Mouse (Mus musculus) heart, embryonic 11.5 days (tissue): Measurements from ENCODE around the gene Carmil3. TPM values are rescaled to one million over a fixed set of nuclear protein-coding genes. Genes with fewer than 3 reads are reported as not detected.

Experiments used
- ATAC-seq: fragments of 200-750 bp; cut with Nextera tagmentation; replicated peaks from 2 replicates; pipeline ENCODE4 v1.8.0; 2017; ENCODE audit warnings: moderate library complexity; ENCODE audit not compliant: insufficient number of reproducible peaks, low FRiP score, low TSS enrichment
- H3K27ac ChIP-seq: fragments of 300-500 bp; sonication (generic); 2 replicates; pipeline ENCODE4 v1.5.1; 2014; ENCODE audit warnings: mild to moderate bottlenecking, low read depth, low read length
- H3K27me3 ChIP-seq: fragments of 300-500 bp; sonication (generic); 2 replicates; pipeline ENCODE4 v1.6.1; 2014; ENCODE audit warnings: mild to moderate bottlenecking, low read length, mixed read lengths; ENCODE audit not compliant: control insufficient read depth, insufficient read depth
- H3K36me3 ChIP-seq: fragments of 300-500 bp; sonication (generic); 2 replicates; pipeline ENCODE4 v1.6.1; 2014; ENCODE audit warnings: mild to moderate bottlenecking, low read length, moderate library complexity, mixed read lengths; ENCODE audit not compliant: control insufficient read depth, insufficient read depth
- H3K4me1 ChIP-seq: fragments of 300-500 bp; sonication (generic); 2 replicates; pipeline ENCODE4 v1.6.1; 2014; ENCODE audit warnings: low read length; ENCODE audit not compliant: control insufficient read depth, insufficient read depth
- H3K4me2 ChIP-seq: fragments of 300-500 bp; sonication (generic); 2 replicates; pipeline ENCODE4 v1.6.1; 2014; ENCODE audit warnings: mild to moderate bottlenecking, moderate library complexity
- H3K4me3 ChIP-seq: fragments of 300-500 bp; sonication (generic); 2 replicates; pipeline ENCODE4 v1.5.1; 2014; ENCODE audit warnings: low read depth, low read length
- H3K9ac ChIP-seq: fragments of 300-500 bp; sonication (generic); 2 replicates; pipeline ENCODE4 v1.6.1; 2014; ENCODE audit warnings: mild to moderate bottlenecking, low read depth, low read length, moderate library complexity
- H3K9me3 ChIP-seq: fragments of 300-500 bp; sonication (generic); replicated peaks from 2 replicates; pipeline ENCODE4 v1.6.1; 2016; ENCODE audit warnings: low read length; ENCODE audit not compliant: control insufficient read depth
- WGBS: fragments of 180-500 bp; shearing (Covaris S2); extraction: QIAGEN DNeasy Blood & Tissue Kit; methylation state at CpG from one replicate; pipeline ENCODE4 v1.1.7; 2014; ENCODE audit not compliant: insufficient replicate concordance; 5-methylcytosine and 5-hydroxymethylcytosine counted together
- polyA plus RNA-seq: library from polyadenylated mRNA; unstranded; fragments of >200 nt; fragmentation: Nextera tagmentation; extraction: Ambion mirVana; gene quantifications from 2 replicates; pipeline ENCODE4 v1.2.1, GENCODE M21; 2014

The Carmil3 gene
- polyA plus RNA-seq, 1 experiment from 2014 or later = 2.2 TPM

DNA sequence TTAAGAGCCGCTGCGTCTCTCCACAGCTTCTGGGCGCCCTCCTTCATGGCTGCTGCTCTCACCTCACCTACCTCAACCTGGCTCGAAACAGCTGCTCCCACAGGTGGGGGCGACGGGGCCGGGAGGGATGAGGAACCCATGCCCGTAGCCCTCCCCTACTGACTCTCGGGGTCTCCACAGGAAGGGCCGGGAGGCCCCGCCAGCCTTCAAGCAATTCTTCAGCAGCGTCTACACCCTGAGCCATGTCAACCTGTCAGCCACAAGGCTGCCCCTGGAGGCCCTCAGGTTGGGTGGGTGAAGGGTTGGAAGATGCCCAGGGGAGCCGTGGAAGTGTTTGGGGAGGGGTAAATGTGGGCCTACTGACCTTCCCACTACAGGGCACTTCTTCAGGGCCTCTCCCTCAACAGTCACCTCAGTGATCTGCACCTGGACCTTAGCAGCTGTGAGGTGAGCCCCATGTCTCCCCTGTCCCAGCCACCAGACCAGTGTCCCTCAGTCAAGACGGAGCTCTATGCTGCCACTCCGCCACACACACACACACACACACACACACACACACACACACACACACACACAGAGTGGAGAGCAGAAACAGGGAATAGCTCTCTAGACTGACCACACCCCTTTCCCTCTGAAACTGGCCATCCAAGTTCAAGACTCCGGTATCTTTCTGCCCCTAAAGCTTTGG, 6.5 kb downstream of the Carmil3 start:
- Histone ChIP-seq H3K9ac (no peak overlapping the region), H3K4me2 (peak overlapping the region; percentile 23; the same call in 1 of the 2 replicates), H3K27me3 (peaks cover 10% of the 10 kb centered on the region), H3K4me3 (no peak overlapping the region), H3K36me3 (no peaks in the 10 kb centered on the region), H3K9me3 (no peaks in the 10 kb centered on the region), H3K4me1 (peaks cover 12% of the 10 kb centered on the region), H3K27ac (0 out of 2 replicates have a peak overlapping the region, but pooled peaks have one; percentile 18)
- WGBS = 58% methylated on average over 15 of the region's 16 CpGs
- no peak for ATAC-seq

DNA sequence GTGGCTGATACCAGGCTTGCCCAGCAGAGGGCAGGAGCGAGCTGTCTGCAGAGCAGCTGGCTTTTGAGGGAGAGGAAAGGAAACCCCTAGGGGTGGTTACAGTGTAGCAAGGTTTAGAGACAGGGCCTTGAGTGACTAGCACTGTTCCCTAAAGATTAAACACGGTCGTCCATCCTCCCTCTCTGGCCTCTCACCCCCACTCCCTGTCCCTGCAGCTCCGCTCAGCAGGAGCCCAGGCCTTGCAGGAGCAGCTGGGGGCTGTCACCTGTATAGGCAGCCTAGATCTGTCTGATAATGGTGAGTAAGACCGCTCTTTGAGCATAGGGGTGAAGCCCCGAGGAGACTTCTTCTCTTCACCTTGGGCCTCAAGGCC, 7.0 kb downstream of the Carmil3 start:
- H3K4me2 ChIP-seq = no peak overlapping the region
- no peak overlapping the region for H3K9ac ChIP-seq
- no peaks in the 10 kb centered on the region for H3K9me3 ChIP-seq
- WGBS = 27% methylated on average over 6 of the region's 6 CpGs
- no peak overlapping the region for H3K27ac ChIP-seq
- no peak for ATAC-seq
- no peaks in the 10 kb centered on the region for H3K36me3 ChIP-seq
- peaks cover 12% of the 10 kb centered on the region for H3K4me1 ChIP-seq
- H3K4me3 ChIP-seq = no peak overlapping the region
- peaks cover 10% of the 10 kb centered on the region for H3K27me3 ChIP-seq

DNA sequence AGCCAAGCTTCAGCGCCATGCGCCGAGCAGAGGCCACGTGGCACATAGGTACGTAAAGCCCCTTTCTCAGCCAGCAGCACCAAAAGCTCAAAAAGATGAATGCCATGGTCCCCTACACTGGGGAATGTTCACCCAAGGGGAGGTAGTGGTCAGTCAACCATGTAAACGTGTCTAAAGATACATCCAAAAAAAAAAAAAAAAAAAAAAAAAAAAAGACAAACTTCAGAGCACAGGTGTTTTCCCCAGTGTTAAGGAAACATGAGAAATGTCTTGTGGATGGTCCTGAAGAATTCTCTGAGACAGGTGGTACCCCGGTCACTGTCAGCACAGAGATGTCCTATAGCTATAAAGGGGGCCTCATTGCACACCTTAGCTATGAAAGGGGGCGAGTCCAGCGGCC, 15.2 kb downstream of the Carmil3 start:
- Histone ChIP-seq H3K36me3 (no peaks in the 10 kb centered on the region), H3K4me2 (no peak overlapping the region), H3K9ac (no peak overlapping the region), H3K4me3 (no peak overlapping the region), H3K27me3 (peaks cover 3% of the 10 kb centered on the region), H3K27ac (no peak overlapping the region), H3K4me1 (peaks cover 4% of the 10 kb centered on the region), H3K9me3 (no peaks in the 10 kb centered on the region)
- WGBS = 85% methylated on average over 9 of the region's 9 CpGs
- ATAC-seq = no peak

DNA sequence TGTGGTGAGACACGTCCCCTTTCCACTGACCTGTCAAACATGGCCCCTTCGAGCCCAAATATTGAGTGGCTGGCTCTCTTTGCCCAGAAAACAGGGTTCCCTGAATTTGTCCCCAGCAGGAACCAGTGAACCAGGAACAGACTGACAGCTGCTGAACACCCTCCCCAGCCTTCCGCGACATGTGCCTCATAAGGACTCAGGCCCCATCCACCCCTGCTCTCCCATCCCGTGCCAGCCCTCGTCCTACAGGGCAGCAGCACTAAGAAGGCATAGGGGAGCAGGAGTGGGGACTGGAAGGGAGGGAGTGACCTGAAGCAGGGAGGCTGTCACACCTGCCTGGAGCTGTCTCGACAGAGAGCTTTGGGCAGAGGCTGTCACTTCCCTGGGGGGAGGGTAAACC, 17.4 kb downstream of the Carmil3 start:
- Histone ChIP-seq H3K4me3 (no peak overlapping the region), H3K4me1 (peaks cover 10% of the 10 kb centered on the region), H3K9me3 (no peaks in the 10 kb centered on the region), H3K27me3 (peaks cover 13% of the 10 kb centered on the region), H3K9ac (no peak overlapping the region), H3K27ac (no peak overlapping the region), H3K36me3 (no peaks in the 10 kb centered on the region), H3K4me2 (no peak overlapping the region)
- 48% methylated on average over 7 of the region's 7 CpGs for WGBS
- no peak for ATAC-seq

DNA sequence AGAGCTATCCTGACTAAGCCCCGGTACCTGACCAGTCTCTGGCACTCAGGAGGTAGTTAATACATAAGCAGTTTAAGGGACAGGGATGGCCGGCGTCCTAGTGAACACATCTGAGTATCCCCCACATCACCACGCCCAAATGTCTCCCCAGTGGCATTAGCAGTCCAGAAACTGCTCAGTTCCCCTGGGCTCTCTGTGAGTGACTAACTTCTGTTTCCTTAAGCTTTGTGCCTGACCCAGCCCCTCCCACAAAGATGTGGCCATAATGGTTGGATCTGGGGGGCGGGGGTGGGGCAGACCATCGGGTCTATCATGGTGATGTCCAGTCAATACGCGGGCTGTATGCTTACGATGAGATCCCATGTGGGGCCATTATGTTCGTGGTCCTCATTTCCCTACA, 19.1 kb downstream of the Carmil3 start:
- ATAC-seq = no peak
- H3K27me3 ChIP-seq = peaks cover 16% of the 10 kb centered on the region
- no peaks in the 10 kb centered on the region for H3K9me3 ChIP-seq
- H3K36me3 ChIP-seq = no peaks in the 10 kb centered on the region
- H3K27ac ChIP-seq = no peak overlapping the region
- H3K4me2 ChIP-seq = no peak overlapping the region
- H3K9ac ChIP-seq = no peak overlapping the region
- H3K4me1 ChIP-seq = peaks cover 10% of the 10 kb centered on the region
- WGBS = 85% methylated on average over 10 of the region's 10 CpGs
- no peak overlapping the region for H3K4me3 ChIP-seq

DNA sequence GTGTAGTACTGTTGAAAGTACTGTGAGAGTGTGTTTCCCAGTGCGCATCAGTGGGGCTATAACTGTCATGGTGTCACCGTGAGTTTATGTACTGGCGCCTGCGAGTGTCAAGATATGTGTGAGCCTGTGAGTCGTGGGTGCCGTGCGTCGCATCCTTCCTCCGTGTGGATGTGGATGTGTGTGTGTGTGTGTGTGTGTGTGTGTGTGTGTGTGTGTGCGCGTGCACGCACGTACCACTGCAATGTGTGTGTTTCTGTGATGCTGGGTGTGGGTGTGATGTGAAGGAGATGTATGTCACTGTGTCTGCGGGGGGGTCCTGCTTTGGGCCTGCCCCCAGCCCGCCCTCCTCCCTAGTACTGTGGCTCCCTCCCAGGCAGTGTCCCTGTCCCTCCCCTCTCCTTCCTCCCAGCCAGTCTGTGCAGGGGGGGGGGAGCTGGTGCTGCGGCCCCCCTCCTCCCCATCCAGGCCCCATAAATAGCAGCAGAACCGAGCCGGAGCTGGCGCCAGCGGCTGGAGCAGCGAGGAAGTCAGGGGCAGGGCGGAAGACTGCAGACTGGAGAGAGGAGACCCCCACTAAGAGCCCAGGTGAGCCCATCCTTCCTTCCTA, 19.8 kb downstream of the Carmil3 start, which contains the start of gene Cpne6:
Gene Cpne6 (plus strand): TSS at position 321 of the 607 bp plus-strand sequence.
- no peak within 1 kb of the TSS for H3K27ac ChIP-seq
- no peak within 1 kb of the TSS for H3K4me3 ChIP-seq
- no peak; the same call in 1 of the 2 replicates for ATAC-seq
- WGBS = 58% methylated on average over 22 of the region's 22 CpGs
- H3K4me1 ChIP-seq = peaks cover 10% of the 10 kb centered on the region
- no peaks in the 10 kb centered on the region for H3K9me3 ChIP-seq
- H3K9ac ChIP-seq = no peak within 1 kb of the TSS
- peaks cover 16% of the 10 kb centered on the region for H3K27me3 ChIP-seq
- H3K36me3 ChIP-seq = no peaks in the 10 kb centered on the region
- peak within 1 kb of the TSS; percentile 19 for H3K4me2 ChIP-seq

DNA sequence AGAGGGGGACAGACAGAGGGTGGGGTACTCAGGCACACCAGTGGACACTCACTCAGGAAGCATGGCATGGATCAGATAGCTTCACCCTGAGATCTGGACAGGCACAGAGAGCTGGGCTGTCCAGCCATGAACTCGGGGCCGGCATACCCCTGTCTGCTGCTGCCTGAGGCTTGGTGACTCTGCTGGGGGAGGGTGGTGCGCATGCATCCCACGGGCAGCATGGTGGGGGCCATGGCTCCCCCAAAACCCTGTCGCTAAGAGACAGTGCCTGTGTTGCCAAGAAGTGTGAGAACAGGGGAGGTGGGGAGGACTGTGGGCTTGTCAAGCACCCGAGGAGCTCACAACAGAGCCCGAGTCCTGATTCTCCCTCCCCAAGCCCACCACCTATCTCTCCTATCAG, 20.6 kb downstream of the Carmil3 start:
- Histone ChIP-seq H3K4me1 (peaks cover 10% of the 10 kb centered on the region), H3K4me3 (no peak overlapping the region), H3K4me2 (no peak overlapping the region; the same call in 1 of the 2 replicates), H3K36me3 (no peaks in the 10 kb centered on the region), H3K9ac (no peak overlapping the region), H3K27ac (no peak overlapping the region), H3K9me3 (no peaks in the 10 kb centered on the region), H3K27me3 (peaks cover 21% of the 10 kb centered on the region)
- ATAC-seq = no peak
- 46% methylated on average over 7 of the region's 7 CpGs for WGBS

DNA sequence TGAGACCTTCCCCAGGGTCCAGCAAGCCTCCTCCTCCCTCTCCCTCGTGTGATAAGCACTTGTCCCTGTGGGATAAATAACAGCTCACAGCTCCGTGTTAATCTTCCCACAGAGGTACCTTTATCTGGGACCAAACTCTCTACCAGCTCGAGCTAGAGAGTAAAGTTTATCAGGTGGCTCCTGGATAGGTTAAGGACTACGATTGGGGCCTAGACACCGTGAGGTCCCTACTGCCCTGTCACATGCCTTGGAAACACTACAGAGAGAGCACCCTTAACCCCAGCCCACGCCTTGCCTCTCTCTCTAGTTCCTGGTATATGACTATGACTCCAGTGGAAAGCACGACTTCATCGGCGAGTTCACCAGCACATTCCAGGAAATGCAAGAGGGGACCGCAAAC, 23.5 kb downstream of the Carmil3 start:
- H3K27me3 ChIP-seq = peaks cover 45% of the 10 kb centered on the region
- H3K27ac ChIP-seq = no peak overlapping the region
- H3K4me2 ChIP-seq = no peak overlapping the region
- H3K4me3 ChIP-seq = no peak overlapping the region
- H3K9ac ChIP-seq = no peak overlapping the region
- no peak for ATAC-seq
- H3K4me1 ChIP-seq = peaks cover 10% of the 10 kb centered on the region
- no peaks in the 10 kb centered on the region for H3K9me3 ChIP-seq
- WGBS = 38% methylated on average over 10 of the region's 10 CpGs
- no peaks in the 10 kb centered on the region for H3K36me3 ChIP-seq

DNA sequence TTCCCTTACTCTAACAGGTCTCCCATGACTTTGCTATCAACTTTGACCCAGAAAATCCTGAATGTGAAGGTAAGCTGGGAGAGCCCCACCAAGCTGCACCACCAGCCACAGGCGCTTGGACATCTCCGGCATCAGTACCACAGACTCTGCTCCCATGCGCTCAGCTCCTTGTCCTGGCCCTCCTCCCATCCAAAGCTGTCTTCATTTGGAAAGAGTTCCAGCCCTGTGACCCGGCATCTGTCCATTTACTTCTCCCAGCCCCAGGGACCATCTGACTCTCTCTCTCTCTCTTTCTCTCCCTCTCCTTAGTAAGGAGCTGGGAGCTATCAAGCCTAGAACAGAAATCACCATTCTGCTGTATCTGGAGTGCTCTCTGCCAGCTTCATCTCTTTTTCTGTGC, 25.4 kb downstream of the Carmil3 start:
- Histone ChIP-seq H3K36me3 (no peaks in the 10 kb centered on the region), H3K27me3 (peaks cover 63% of the 10 kb centered on the region), H3K4me2 (no peak overlapping the region), H3K4me3 (no peak overlapping the region), H3K27ac (no peak overlapping the region), H3K9me3 (no peaks in the 10 kb centered on the region), H3K9ac (no peak overlapping the region), H3K4me1 (peaks cover 3% of the 10 kb centered on the region)
- WGBS = 83% methylated on average over 4 of the region's 4 CpGs
- no peak for ATAC-seq
